Mouse (Mus musculus): ENCODE results near the gene Sparcl1. TPM values are rescaled to one million over a fixed set of nuclear protein-coding genes. Genes with fewer than 3 reads are reported as not detected.

Gene Sparcl1
- total RNA-seq (2022), result 100 to 1,000 TPM; 165 to 223 (median 203) TPM

GRCm38 (mm10) chr5:104113491-104114172 is at the start of gene Sparcl1:
Gene Sparcl1 (minus strand): TSS chr5:104113733.
- peak; percentile 81 for DNase-seq (ENCODE audit: low spot score)

GRCm38 (mm10) chr5:104161390-104161789 is 47.9 kb upstream of the Sparcl1 start:
- peak; percentile 77 for DNase-seq (ENCODE audit: low spot score)

GRCm38 (mm10) chr5:104160581-104160980 is 47.0 kb upstream of the Sparcl1 start:
- no peak for DNase-seq (ENCODE audit: low spot score)

GRCm38 (mm10) chr5:104158332-104159052 is 45.0 kb upstream of the Sparcl1 start:
- DNase-seq (ENCODE audit: low spot score), result peak; percentile 19

GRCm38 (mm10) chr5:104157701-104158100 is 44.2 kb upstream of the Sparcl1 start:
- DNase-seq (ENCODE audit: low spot score), result no peak

GRCm38 (mm10) chr5:104150196-104150595 is 36.7 kb upstream of the Sparcl1 start:
- no peak for DNase-seq (ENCODE audit: low spot score)

- DNase-seq (ENCODE audit: low spot score), result peak; percentile 36
These were observed 35.8 kb upstream of the Sparcl1 start for GRCm38 (mm10) chr5:104149349-104149748.

GRCm38 (mm10) chr5:104144057-104144456 is 30.5 kb upstream of the Sparcl1 start:
- DNase-seq (ENCODE audit: low spot score), result no peak

- no peak for DNase-seq (ENCODE audit: low spot score)
These were observed 27.5 kb upstream of the Sparcl1 start for GRCm38 (mm10) chr5:104141067-104141466.

GRCm38 (mm10) chr5:104137920-104138541 is 24.5 kb upstream of the Sparcl1 start:
- no peak for DNase-seq (ENCODE audit: low spot score)

- DNase-seq (ENCODE audit: low spot score), result no peak
These were observed 20.2 kb upstream of the Sparcl1 start for GRCm38 (mm10) chr5:104133752-104134151.

- DNase-seq (ENCODE audit: low spot score), result peak; percentile 32
These were observed 18.0 kb upstream of the Sparcl1 start for GRCm38 (mm10) chr5:104131544-104131943.

GRCm38 (mm10) chr5:104130891-104131290 is 17.4 kb upstream of the Sparcl1 start:
- DNase-seq (ENCODE audit: low spot score), result no peak

GRCm38 (mm10) chr5:104128281-104129031 is 14.9 kb upstream of the Sparcl1 start:
- peak; percentile 64 for DNase-seq (ENCODE audit: low spot score)

GRCm38 (mm10) chr5:104127351-104127750 is 13.8 kb upstream of the Sparcl1 start:
- DNase-seq (ENCODE audit: low spot score), result no peak

- peak; percentile 73 for DNase-seq (ENCODE audit: low spot score)
These were observed 13.2 kb upstream of the Sparcl1 start for GRCm38 (mm10) chr5:104126561-104127320.

GRCm38 (mm10) chr5:104124016-104124658 is 10.6 kb upstream of the Sparcl1 start:
- DNase-seq (ENCODE audit: low spot score), result peak; percentile 9

- peak; percentile 84 for DNase-seq (ENCODE audit: low spot score)
These were observed 2.4 kb upstream of the Sparcl1 start for GRCm38 (mm10) chr5:104115890-104116289.

- peak; percentile 89 for DNase-seq (ENCODE audit: low spot score)
These were observed 1.6 kb upstream of the Sparcl1 start for GRCm38 (mm10) chr5:104115118-104115517.

GRCm38 (mm10) chr5:104112511-104112910 is 1.0 kb downstream of the Sparcl1 start:
- peak; percentile 40 for DNase-seq (ENCODE audit: low spot score)

GRCm38 (mm10) chr5:104112016-104112415 is 1.5 kb downstream of the Sparcl1 start:
- DNase-seq (ENCODE audit: low spot score), result peak; percentile 65
